Mouse (Mus musculus): Measurements from ENCODE around the gene Pon3. TPM values are rescaled to one million over a fixed set of nuclear protein-coding genes. Genes with fewer than 3 reads are reported as not detected.

The Pon3 gene
- polyA plus RNA-seq (2014; fragmentation: Nextera tagmentation; extraction: Ambion mirVana), result 32.0 and 35.2 TPM in 2 replicates

DNA sequence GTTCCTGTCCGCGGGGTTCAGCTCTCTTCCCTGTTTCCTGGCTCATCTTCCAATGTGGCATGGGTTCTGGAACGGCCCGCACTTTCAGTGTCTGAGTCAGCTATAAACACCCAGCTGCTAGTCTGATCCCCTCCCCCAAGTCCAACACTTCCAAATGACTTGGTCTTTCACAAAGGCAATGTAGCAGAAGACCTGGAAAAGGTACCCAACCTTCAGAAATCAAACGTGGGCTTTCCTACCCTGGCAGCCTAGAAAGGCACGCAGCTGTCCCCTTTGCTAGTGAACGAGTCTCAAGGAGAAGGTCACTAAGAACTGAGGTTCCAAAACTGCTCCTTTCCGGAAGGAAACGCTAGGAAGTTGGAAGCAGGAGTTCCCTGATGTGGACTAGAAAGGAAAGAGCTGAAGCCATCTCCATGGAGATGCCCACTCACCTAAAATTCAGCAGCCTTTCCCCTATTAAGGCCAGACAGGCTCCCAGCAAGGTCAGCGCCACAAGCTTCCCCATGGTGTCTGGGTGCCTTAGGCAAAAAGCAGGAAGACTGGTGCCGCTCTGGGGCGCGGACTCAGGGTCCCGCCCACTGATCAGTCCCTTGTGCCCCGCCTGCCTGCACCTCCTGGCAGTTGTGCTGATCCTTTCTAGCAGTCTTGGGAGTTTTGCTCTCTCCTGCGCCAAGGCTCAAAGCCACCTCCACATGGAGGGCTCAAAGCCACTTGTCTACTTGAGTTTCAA lies at the start of gene Pon3:
Gene Pon3 (minus strand): TSS at position 565 of the 730 bp plus-strand sequence.
- 3% methylated on average over 16 of the region's 16 CpGs for WGBS (ENCODE audit: insufficient replicate concordance)
- Histone ChIP-seq H3K36me3 (ENCODE audit: control insufficient read depth, insufficient read depth, low read length) (no peaks in the 10 kb centered on the region; the same call in 1 of the 2 replicates), H3K27ac (ENCODE audit: low read depth, low read length) (no peak within 1 kb of the TSS), H3K27me3 (ENCODE audit: control insufficient read depth, insufficient read depth, low read length) (no peaks in the 10 kb centered on the region), H3K9ac (ENCODE audit: low read depth, low read length) (peak within 1 kb of the TSS; percentile 71), H3K4me3 (ENCODE audit: low read depth, low read length) (peak within 1 kb of the TSS; percentile 47), H3K4me2 (peak within 1 kb of the TSS; percentile 67), H3K4me1 (ENCODE audit: control insufficient read depth, insufficient read depth, low read length) (peaks cover 4% of the 10 kb centered on the region; the same call in 1 of the 2 replicates), H3K9me3 (replicated peaks; ENCODE audit: control insufficient read depth, low read length) (no peaks in the 10 kb centered on the region)
- ATAC-seq (replicated peaks; ENCODE audit: insufficient number of reproducible peaks, low FRiP score, low TSS enrichment), result peak; percentile 90

GRCm38 (mm10) chr6:5304956-5305355 lies 48.9 kb upstream of the Pon3 start:
- Histone ChIP-seq H3K4me3 (ENCODE audit: low read depth, low read length) (no peak overlapping the region), H3K27ac (ENCODE audit: low read depth, low read length) (no peak overlapping the region), H3K9ac (ENCODE audit: low read depth, low read length) (no peak overlapping the region), H3K9me3 (replicated peaks; ENCODE audit: control insufficient read depth, low read length) (no peaks in the 10 kb centered on the region), H3K27me3 (ENCODE audit: control insufficient read depth, insufficient read depth, low read length) (no peaks in the 10 kb centered on the region), H3K36me3 (ENCODE audit: control insufficient read depth, insufficient read depth, low read length) (no peaks in the 10 kb centered on the region), H3K4me2 (no peak overlapping the region), H3K4me1 (ENCODE audit: control insufficient read depth, insufficient read depth, low read length) (no peaks in the 10 kb centered on the region)
- WGBS (ENCODE audit: insufficient replicate concordance), result 81% methylated on average over 8 of the region's 8 CpGs
- no peak for ATAC-seq (replicated peaks; ENCODE audit: insufficient number of reproducible peaks, low FRiP score, low TSS enrichment)

DNA sequence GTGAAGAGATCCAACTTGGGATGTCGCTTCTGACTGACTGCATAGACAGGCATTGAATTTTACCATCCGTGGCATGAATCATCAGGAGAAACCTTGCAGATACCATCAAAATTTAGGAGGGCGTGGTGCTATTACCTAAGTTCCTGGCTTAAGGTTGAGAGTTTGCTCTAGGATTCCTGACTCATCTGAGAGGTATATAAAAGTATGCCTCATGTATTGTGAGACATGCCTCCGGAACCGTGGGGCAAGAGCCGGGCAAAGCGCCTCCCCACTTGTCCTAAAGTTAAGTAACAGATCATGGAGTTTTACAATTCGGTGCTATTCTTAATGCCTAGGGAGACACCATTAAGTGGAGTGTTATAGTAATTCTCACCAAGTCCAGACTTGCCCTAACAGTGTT lies 44.5 kb upstream of the Pon3 start:
- Histone ChIP-seq H3K9ac (ENCODE audit: low read depth, low read length) (no peak overlapping the region), H3K9me3 (replicated peaks; ENCODE audit: control insufficient read depth, low read length) (no peaks in the 10 kb centered on the region), H3K4me2 (no peak overlapping the region), H3K4me1 (ENCODE audit: control insufficient read depth, insufficient read depth, low read length) (no peaks in the 10 kb centered on the region), H3K4me3 (ENCODE audit: low read depth, low read length) (no peak overlapping the region), H3K36me3 (ENCODE audit: control insufficient read depth, insufficient read depth, low read length) (no peaks in the 10 kb centered on the region), H3K27me3 (ENCODE audit: control insufficient read depth, insufficient read depth, low read length) (no peaks in the 10 kb centered on the region), H3K27ac (ENCODE audit: low read depth, low read length) (no peak overlapping the region)
- 87% methylated on average over 8 of the region's 8 CpGs for WGBS (ENCODE audit: insufficient replicate concordance)
- ATAC-seq (replicated peaks; ENCODE audit: insufficient number of reproducible peaks, low FRiP score, low TSS enrichment), result no peak

- 64% methylated on average over 5 of the region's 5 CpGs for WGBS (ENCODE audit: insufficient replicate concordance)
- no peaks in the 10 kb centered on the region for H3K27me3 ChIP-seq (ENCODE audit: control insufficient read depth, insufficient read depth, low read length)
- no peak overlapping the region for H3K9ac ChIP-seq (ENCODE audit: low read depth, low read length)
- H3K36me3 ChIP-seq (ENCODE audit: control insufficient read depth, insufficient read depth, low read length), result no peaks in the 10 kb centered on the region
- no peak overlapping the region for H3K27ac ChIP-seq (ENCODE audit: low read depth, low read length)
- no peaks in the 10 kb centered on the region for H3K4me1 ChIP-seq (ENCODE audit: control insufficient read depth, insufficient read depth, low read length)
- no peaks in the 10 kb centered on the region for H3K9me3 ChIP-seq (replicated peaks; ENCODE audit: control insufficient read depth, low read length)
- no peak overlapping the region for H3K4me3 ChIP-seq (ENCODE audit: low read depth, low read length)
- no peak overlapping the region for H3K4me2 ChIP-seq
- no peak for ATAC-seq (replicated peaks; ENCODE audit: insufficient number of reproducible peaks, low FRiP score, low TSS enrichment)
These were observed 43.5 kb upstream of the Pon3 start for GRCm38 (mm10) chr6:5299561-5299960.

- peak; percentile 96 for ATAC-seq (replicated peaks; ENCODE audit: insufficient number of reproducible peaks, low FRiP score, low TSS enrichment)
- H3K27ac ChIP-seq (ENCODE audit: low read depth, low read length), result peak within 1 kb of the TSS; percentile 84
- H3K9ac ChIP-seq (ENCODE audit: low read depth, low read length), result peak within 1 kb of the TSS; percentile 89
- H3K4me3 ChIP-seq (ENCODE audit: low read depth, low read length), result peak within 1 kb of the TSS; percentile 64
- WGBS (ENCODE audit: insufficient replicate concordance), result under 1% methylated on average over 45 of the region's 47 CpGs
- H3K4me2 ChIP-seq, result peak within 1 kb of the TSS; percentile 76
- H3K36me3 ChIP-seq (ENCODE audit: control insufficient read depth, insufficient read depth, low read length), result no peaks in the 10 kb centered on the region
- H3K4me1 ChIP-seq (ENCODE audit: control insufficient read depth, insufficient read depth, low read length), result no peaks in the 10 kb centered on the region
- H3K27me3 ChIP-seq (ENCODE audit: control insufficient read depth, insufficient read depth, low read length), result no peaks in the 10 kb centered on the region
- H3K9me3 ChIP-seq (replicated peaks; ENCODE audit: control insufficient read depth, low read length), result no peaks in the 10 kb centered on the region
These were observed 42.0 kb upstream of the Pon3 start, which contains the start of gene Pon2 for GRCm38 (mm10) chr6:5298092-5298554. Gene Pon2 (minus strand): TSS chr6:5298455.

DNA sequence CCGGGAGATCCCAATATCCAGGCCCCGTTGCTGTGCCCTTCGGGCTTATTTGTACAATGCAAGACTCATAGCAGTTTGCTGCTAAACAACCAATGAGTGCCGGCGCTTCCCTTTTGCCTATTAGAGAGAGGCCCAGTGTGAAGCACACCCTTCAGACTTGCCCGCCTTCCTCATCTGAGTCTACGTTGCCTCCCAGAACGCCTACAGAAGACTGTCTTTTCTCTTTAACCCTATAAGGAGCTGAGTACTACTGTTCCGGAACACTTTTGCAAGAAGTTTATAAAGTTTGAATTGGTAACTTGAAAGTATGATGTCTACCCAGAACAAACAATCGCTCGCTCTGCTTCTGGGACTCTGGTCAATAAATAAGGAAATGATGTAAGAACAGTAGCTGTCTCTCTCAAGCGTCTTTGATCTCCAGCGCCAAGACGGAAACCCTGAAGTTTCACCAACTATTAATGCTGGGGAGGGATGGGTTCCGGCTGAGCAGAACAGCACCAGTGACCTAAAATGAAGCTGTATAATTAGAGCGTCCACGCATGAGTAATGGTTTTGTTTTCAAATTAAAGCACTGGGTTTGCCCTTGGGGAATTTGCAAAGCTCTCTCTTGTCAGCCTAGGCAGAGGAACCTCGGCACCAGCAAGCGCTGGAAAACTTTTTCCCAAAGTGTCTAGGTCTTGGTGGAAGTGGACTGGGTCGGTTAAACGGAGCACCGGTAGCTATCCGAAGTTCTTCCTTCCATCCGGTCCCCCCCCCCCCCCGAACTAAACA lies 41.4 kb upstream of the Pon3 start:
- peak; percentile 89 for ATAC-seq (replicated peaks; ENCODE audit: insufficient number of reproducible peaks, low FRiP score, low TSS enrichment)
- 7% methylated on average over 24 of the region's 25 CpGs for WGBS (ENCODE audit: insufficient replicate concordance)
- Histone ChIP-seq H3K27me3 (ENCODE audit: control insufficient read depth, insufficient read depth, low read length) (no peaks in the 10 kb centered on the region), H3K4me1 (ENCODE audit: control insufficient read depth, insufficient read depth, low read length) (no peaks in the 10 kb centered on the region), H3K4me3 (ENCODE audit: low read depth, low read length) (peak overlapping the region; percentile 64), H3K9ac (ENCODE audit: low read depth, low read length) (peak overlapping the region; percentile 89), H3K27ac (ENCODE audit: low read depth, low read length) (peak overlapping the region; percentile 84), H3K36me3 (ENCODE audit: control insufficient read depth, insufficient read depth, low read length) (no peaks in the 10 kb centered on the region), H3K4me2 (peak overlapping the region; percentile 76), H3K9me3 (replicated peaks; ENCODE audit: control insufficient read depth, low read length) (no peaks in the 10 kb centered on the region)

GRCm38 (mm10) chr6:5296067-5296466 lies 40.0 kb upstream of the Pon3 start:
- Histone ChIP-seq H3K9ac (ENCODE audit: low read depth, low read length) (no peak overlapping the region), H3K4me1 (ENCODE audit: control insufficient read depth, insufficient read depth, low read length) (no peaks in the 10 kb centered on the region), H3K27ac (ENCODE audit: low read depth, low read length) (no peak overlapping the region), H3K27me3 (ENCODE audit: control insufficient read depth, insufficient read depth, low read length) (no peaks in the 10 kb centered on the region), H3K4me2 (peak overlapping the region; percentile 76), H3K36me3 (ENCODE audit: control insufficient read depth, insufficient read depth, low read length) (no peaks in the 10 kb centered on the region), H3K4me3 (ENCODE audit: low read depth, low read length) (no peak overlapping the region), H3K9me3 (replicated peaks; ENCODE audit: control insufficient read depth, low read length) (no peaks in the 10 kb centered on the region)
- ATAC-seq (replicated peaks; ENCODE audit: insufficient number of reproducible peaks, low FRiP score, low TSS enrichment), result no peak
- 90% methylated on average over 7 of the region's 7 CpGs for WGBS (ENCODE audit: insufficient replicate concordance)

DNA sequence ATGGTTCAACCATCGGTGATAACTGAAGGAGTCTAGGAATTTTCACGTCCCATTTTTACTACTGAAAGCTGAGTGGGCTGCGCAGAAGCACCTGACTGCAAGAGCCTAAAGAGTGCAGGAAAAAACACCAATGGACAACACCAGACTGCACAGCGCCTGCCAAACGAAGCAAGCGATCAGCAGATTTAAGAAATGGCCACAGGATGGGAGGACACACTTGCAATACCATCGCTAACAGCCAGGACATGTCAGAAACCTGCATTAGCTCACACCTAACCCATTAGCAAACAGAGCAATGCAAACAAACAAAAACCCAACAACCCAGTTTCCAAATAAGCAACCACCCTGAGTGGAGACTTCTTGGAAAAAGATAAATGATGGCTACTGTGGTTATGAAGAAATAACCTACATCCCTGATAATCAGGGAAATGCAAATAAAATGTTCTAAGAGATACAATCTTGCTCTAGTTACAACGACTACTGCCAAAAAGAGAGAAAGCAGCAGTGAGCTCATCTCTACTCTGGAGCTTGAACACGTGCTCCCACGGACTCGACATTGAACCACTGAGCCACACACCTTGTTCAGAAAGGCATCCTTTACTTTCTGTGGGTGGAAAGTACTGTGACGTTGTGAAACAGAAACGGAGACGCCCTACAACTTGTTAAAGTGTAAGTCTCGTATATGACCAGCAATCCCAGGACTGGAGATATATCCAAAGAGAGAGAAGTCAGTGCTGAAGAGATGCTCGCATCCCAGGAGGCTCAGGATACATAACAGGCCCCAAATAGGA lies 38.8 kb upstream of the Pon3 start:
- Histone ChIP-seq H3K9me3 (replicated peaks; ENCODE audit: control insufficient read depth, low read length) (no peaks in the 10 kb centered on the region), H3K4me2 (no peak overlapping the region), H3K36me3 (ENCODE audit: control insufficient read depth, insufficient read depth, low read length) (no peaks in the 10 kb centered on the region), H3K4me3 (ENCODE audit: low read depth, low read length) (no peak overlapping the region), H3K27me3 (ENCODE audit: control insufficient read depth, insufficient read depth, low read length) (no peaks in the 10 kb centered on the region), H3K9ac (ENCODE audit: low read depth, low read length) (no peak overlapping the region), H3K27ac (ENCODE audit: low read depth, low read length) (no peak overlapping the region), H3K4me1 (ENCODE audit: control insufficient read depth, insufficient read depth, low read length) (no peaks in the 10 kb centered on the region)
- 88% methylated on average over 16 of the region's 16 CpGs for WGBS (ENCODE audit: insufficient replicate concordance)
- no peak for ATAC-seq (replicated peaks; ENCODE audit: insufficient number of reproducible peaks, low FRiP score, low TSS enrichment)
